Mouse (Mus musculus) kidney, adult 9 months (tissue): ENCODE data around the gene AC124108.1.

Experiments used
- DNase-seq: peaks from one replicate; pipeline ENCODE4 v3.0.0; 2022

AC124108.1 gene

DNA sequence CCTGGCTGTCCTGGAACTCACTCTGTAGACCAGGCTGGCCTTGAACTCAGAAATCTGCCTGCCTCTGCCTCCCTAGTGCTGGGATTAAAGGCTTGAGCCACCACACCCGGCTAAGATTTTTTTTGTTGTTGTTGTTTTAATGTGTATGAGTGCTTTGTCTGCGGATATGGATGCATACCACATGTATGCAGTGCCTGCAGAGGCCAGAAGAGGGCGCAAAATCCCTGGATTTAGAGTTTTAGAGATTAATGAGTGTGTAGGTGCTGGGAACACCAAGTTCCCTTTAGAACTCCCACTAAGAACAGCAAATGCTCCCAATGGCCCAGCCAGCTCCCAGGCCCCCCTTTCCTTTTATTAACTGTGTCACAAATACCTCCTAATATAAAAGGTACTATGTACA lies 25.4 kb upstream of the AC124108.1 start:
- DNase-seq: no peak

DNA sequence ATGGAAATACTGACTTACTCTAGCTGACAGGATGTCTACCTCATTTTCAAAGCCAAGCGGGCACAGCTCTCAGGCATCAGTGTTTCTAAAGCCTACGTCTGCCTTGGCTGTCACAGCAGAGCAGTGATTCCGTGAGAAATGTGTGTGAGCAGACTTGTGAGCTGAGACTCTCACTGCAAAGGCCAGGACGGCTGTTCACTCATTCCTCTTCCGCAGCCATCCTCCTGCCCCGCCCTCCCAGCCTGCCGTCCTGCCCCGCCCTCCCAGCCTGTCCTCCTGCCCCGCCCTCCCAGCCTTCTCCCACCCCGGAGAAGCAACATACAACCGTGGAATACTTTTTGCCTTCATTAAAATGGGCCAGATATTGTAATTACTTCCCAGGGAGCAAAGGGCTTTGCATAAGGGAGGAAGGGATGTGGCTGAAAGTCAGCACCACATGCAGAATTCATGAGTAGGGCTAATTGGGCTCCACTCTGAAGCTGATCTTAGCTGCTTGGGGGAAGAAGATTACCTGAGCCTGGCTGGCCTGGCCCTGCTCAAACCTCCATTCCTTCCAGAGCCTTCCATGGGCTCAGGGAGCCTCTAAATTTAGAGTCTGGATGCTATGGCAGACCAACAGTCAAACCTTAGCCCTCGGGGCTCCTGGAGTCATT lies 23.0 kb upstream of the AC124108.1 start:
- no peak for DNase-seq

DNA sequence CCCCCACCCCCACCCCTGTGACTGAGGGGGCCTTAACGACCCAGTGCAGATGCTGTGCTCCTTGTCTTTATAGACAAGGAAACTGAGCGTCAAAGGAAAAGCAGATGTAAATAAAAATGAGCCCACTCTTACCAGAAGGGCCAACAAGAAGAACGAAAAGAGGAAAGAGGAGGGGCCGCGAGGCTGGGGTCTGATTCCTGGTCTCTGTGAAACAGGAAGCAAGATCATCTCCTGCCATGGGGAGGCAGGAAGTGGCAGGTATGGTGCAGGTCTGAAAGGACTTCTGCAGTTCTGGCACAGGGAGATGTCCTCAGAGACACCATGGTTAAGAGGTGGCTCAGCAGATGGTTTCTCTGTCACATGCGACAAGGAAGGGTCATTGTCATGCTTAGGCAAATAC lies 20.6 kb upstream of the AC124108.1 start:
- no peak for DNase-seq

- DNase-seq: no peak
These were observed 19.6 kb upstream of the AC124108.1 start for GRCm38 (mm10) chr1:132171619-132172018.

DNA sequence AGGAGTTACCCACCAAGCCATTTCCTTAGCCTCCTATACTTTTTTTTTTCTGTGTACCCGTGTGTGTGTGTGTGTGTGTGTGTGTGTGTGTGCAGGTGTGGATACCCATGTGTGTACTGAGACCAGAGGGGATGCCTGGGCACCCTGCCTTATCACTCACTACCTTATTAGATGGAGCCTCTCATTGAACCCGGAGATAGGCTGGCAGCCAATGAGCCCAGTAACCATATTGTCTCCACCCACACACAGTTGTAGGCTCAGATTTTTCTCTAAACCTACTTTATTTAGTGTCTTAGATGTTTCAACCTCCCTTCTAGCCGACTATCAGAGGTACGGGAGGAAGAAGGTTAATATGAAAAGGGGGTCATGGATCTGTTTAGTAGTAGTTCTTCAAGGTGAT lies 5.0 kb upstream of the AC124108.1 start:
- DNase-seq: no peak

GRCm38 (mm10) chr1:132188442-132189066 lies 2.7 kb upstream of the AC124108.1 start:
- no peak for DNase-seq

DNA sequence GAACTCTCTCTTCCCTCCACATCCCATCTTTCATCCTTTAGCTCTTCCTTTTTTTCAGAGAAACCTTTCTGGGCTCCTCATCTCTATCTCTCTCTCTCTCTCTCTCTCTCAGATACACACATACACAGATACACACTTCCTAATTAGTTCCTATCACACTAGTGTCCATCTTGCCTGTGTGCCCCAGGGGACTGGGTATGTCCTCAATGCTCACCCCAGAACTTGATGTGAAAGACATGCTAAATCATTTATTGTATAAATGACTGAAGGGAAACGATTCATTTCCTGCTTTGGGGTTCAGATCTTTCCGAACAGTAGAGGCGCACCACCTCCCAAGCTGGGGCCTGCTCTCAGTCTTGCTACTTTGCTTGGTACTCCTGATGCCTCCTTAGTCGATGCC lies 2.0 kb upstream of the AC124108.1 start:
- DNase-seq: no peak

GRCm38 (mm10) chr1:132190040-132190513 lies 1.2 kb upstream of the AC124108.1 start:
- no peak for DNase-seq

DNA sequence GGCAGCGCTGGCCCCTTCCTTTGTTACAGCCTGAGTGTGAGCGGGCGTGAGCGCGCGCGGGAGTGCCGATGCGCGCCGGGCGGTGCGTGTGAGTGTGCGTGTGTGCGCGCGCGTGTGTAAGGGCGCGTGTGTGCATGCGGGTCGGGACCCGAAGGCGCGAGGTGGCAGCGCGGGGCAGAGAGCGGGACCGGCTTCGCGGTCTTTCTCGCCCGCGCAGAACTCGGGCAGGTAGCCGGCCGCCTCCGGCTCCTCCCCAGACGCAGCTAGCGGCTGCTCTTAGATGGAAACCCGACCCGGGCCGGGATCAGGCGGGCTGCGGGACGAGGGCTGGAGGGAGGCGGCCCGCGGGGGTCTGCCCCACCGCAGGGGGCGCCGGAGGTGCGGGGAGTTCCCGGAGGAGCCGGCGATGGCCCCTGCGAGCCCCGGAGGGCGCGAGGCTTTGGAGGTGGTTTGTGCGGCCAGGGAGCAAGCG lies 600 bp upstream of the AC124108.1 start:
- DNase-seq: no peak

GRCm38 (mm10) chr1:132191786-132192680 lies 776 bp downstream of the AC124108.1 start:
- no peak for DNase-seq

GRCm38 (mm10) chr1:132193806-132194205 lies 2.5 kb downstream of the AC124108.1 start:
- no peak for DNase-seq

- no peak for DNase-seq
These were observed 3.4 kb downstream of the AC124108.1 start for GRCm38 (mm10) chr1:132194624-132195023.

DNA sequence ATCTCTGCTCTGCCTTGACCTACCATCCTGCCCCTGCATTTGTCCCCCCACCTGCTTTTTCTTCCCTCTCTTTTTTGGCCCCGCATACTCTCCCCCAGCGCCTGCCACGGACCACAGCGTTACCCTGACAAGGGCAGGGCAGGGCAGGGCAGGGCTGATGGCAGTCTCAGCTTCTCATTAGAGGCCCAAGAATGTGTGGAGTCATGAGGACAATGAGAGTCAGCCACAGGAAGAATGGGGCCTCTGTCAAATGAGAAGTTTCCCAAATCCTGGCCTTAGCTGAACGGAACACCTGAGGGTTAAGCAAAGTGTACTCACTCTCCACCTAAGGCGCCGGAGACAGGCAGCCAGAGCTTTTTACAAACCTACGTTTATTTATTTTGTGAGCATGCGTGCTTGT lies 3.8 kb downstream of the AC124108.1 start:
- no peak for DNase-seq

DNA sequence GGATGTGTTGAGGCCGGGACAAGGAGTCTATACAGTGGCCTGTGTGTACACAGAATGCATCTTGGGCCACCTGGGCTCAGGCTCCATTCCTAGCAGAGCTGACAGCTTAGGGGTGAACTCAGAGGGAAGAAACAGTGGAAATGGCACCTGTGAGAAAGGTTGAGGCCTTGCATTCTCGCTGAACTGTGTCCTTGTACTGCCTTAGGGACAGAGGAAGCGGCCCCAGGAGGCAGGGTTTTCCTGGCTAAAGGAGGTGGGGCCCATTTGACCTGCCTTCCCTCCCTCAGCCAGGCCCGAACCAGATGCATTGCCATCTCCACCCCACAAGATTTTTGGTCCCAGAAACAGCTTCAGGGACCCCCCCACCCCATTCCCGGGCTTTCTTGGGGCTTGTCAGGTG lies 4.4 kb downstream of the AC124108.1 start:
- no peak for DNase-seq

DNA sequence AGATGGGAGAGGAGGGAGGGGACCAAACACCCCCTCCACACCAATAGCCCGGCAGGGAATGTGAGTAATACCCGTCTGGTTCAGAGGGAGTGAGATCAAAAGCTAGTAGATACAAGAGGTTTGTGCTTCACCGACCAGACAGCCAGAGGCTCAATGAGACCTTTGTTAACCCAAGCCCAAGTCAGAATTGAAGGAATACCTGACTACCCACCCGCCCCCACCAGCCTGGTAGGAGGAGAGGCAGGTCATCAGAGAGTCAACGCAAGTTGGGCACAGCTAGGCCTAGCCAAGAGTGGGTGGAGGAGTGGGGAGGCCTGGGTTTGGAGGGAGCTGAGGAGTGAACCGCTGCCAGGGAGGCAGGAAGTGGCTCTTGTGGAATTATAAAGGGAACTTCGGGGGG lies 5.1 kb downstream of the AC124108.1 start:
- no peak for DNase-seq

GRCm38 (mm10) chr1:132197666-132198065 lies 6.4 kb downstream of the AC124108.1 start:
- DNase-seq: no peak

- DNase-seq: no peak
These were observed 7.3 kb downstream of the AC124108.1 start for GRCm38 (mm10) chr1:132198401-132199071.

GRCm38 (mm10) chr1:132199244-132199643 lies 8.0 kb downstream of the AC124108.1 start:
- DNase-seq: no peak

DNA sequence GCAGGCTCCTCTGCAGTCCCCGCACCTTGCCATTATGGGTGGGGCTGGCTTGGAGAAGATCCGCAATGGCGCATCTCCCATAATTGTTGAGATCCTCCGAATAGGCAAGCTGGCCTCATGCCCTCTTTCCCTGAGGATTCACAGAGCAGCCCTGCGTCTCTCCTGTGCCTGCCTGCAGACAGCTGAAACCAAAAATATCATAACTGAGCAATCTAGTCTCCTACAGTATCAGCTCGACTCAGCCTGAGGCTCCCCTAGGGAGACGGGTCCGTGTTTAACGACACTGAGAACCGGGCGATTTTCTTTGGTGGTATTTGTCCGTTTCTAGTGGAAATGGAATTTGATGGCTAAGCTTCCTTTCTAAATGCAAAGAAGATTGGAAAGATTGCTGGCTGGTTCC lies 8.7 kb downstream of the AC124108.1 start:
- DNase-seq: no peak

GRCm38 (mm10) chr1:132200562-132201510 lies 9.6 kb downstream of the AC124108.1 start:
- no peak for DNase-seq

GRCm38 (mm10) chr1:132201511-132201860 lies 10.2 kb downstream of the AC124108.1 start:
- DNase-seq: no peak

DNA sequence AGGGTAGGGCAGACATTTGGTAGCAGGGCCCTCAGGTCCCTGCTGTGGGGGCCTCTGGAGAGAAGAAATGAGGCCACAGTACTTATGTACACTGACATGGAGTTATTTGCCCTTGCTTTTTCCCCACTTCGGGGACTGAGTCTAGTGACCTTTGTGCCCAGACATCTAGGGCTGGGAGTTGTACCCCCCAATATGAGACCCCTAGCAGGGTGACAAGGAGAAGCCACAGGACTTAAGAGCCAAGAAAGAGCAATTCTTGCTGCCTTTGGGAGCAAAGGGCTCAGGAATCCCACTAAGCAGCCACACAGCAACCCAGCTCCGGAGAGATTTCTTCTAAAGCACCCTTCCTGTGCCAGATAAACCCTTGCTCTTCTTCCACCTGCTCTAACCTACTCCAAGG lies 10.7 kb downstream of the AC124108.1 start:
- DNase-seq: no peak
